Mouse (Mus musculus): Measurements from ENCODE around the gene Cox19.

GRCm38 (mm10) chr5:139399991-139400390 is 48.8 kb upstream of the Cox19 start:
- TF ChIP-seq CTCF (IDR thresholded peaks at IDR 0.05; ENCODE audit: insufficient read depth, low read length) (no peak), POLR2A (IDR thresholded peaks at IDR 0.05; ENCODE audit: borderline replicate concordance, extremely low read depth, low read depth, low read length) (no peak)

All from lung, adult 2 months (tissue).